Mouse (Mus musculus) midbrain, embryonic 14.5 days (tissue): Measurements from ENCODE around the gene Efcab1. TPM values are rescaled to one million over a fixed set of nuclear protein-coding genes. Genes with fewer than 3 reads are reported as not detected.
"Not testable (repeated sequence)": the region's sequence is repeated elsewhere in the genome, so short reads cannot be mapped to it uniquely, and the experiment has no call there.

Source experiments
- ATAC-seq: fragments of 200-750 bp; cut with Nextera tagmentation; 2 replicates; pipeline ENCODE4 v1.8.0; 2017; ENCODE audit warnings: moderate number of reproducible peaks, moderate library complexity; ENCODE audit not compliant: low FRiP score, low TSS enrichment
- DNase-seq: peaks from one replicate; pipeline ENCODE4 v3.0.0-alpha.2; 2015
- H3K27ac ChIP-seq: fragments of 300-500 bp; sonication (generic); replicated peaks from 2 replicates; pipeline ENCODE4 v1.5.1; 2014; ENCODE audit warnings: mild to moderate bottlenecking, low read depth, low read length, moderate library complexity
- H3K27me3 ChIP-seq: fragments of 300-500 bp; sonication (generic); 2 replicates; pipeline ENCODE4 v1.6.1; 2014; ENCODE audit warnings: low read length, control low read depth, mixed read lengths; ENCODE audit not compliant: control insufficient read depth, insufficient read depth
- H3K36me3 ChIP-seq: fragments of 300-500 bp; sonication (generic); 2 replicates; pipeline ENCODE4 v1.6.1; 2014; ENCODE audit warnings: low read length, control low read depth; ENCODE audit not compliant: control insufficient read depth, insufficient read depth
- H3K4me1 ChIP-seq: fragments of 300-500 bp; sonication (generic); 2 replicates; pipeline ENCODE4 v1.6.1; 2014; ENCODE audit warnings: mild to moderate bottlenecking, antibody characterized with exemption, low read length, control low read depth; ENCODE audit not compliant: control insufficient read depth, insufficient read depth
- H3K4me2 ChIP-seq: fragments of 300-500 bp; sonication (generic); 2 replicates; pipeline ENCODE4 v1.6.1; 2014; ENCODE audit warnings: mild to moderate bottlenecking, low read length, moderate library complexity
- H3K4me3 ChIP-seq: fragments of 300-500 bp; sonication (generic); replicated peaks from 2 replicates; pipeline ENCODE4 v1.5.1; 2014; ENCODE audit warnings: low read depth, low read length
- H3K9ac ChIP-seq: fragments of 300-500 bp; sonication (generic); replicated peaks from 2 replicates; pipeline ENCODE4 v1.6.1; 2014; ENCODE audit warnings: mild to moderate bottlenecking, low read length, moderate library complexity
- H3K9me3 ChIP-seq: fragments of 300-500 bp; sonication (generic); 2 replicates; pipeline ENCODE4 v1.6.1; 2016; ENCODE audit warnings: low read length, control low read depth, mixed read lengths; ENCODE audit not compliant: control insufficient read depth
- WGBS: fragments of 180-500 bp; shearing (Covaris S2); extraction: QIAGEN DNeasy Blood & Tissue Kit; methylation state at CpG from one replicate; pipeline ENCODE4 v1.1.7; 2014; 5-methylcytosine and 5-hydroxymethylcytosine counted together
- polyA plus RNA-seq: library from polyadenylated mRNA; unstranded; fragments of >200 nt; fragmentation: Nextera tagmentation; extraction: Ambion mirVana; gene quantifications from 2 replicates; pipeline ENCODE4 v1.2.1, GENCODE M21; 2014

Efcab1 gene
- polyA plus RNA-seq: 15.8 and 16.4 TPM in 2 replicates

DNA sequence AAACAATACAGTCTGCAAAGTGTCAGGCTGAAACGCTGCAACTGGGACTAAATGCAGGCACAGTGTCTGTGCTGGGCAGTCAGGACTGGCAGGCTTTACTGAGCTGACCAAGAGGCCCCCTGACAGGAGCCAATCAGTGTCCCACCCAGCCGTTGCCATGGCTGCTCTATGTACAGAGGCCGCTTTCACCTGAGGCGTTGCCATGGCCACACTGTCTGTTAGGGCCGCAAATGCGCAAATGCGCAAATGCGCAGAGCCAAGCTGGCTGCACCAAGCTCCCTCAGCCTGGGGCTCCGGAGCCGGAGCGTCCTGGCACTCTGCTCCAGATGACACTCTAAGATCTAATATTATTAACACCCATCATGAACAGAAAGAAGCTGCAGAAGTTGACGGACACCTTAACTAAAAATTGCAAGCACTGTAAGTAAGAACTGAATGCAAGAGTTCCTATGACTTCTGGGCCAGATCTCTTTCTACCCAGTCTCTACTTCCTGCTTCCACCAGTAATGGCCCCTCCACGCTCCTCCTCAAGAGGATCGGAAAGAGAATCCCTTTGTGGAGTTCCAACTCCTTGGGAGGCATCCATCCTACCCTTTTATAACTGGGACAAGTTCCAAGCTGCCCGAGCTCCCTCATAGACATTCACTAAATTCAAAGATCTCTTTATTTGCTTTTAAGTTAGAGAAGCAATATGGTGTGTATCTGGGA is at the start of gene Efcab1:
Efcab1 (plus strand) TSS at position 214 of the 708 bp plus-strand sequence.
- WGBS: 6% methylated on average over 15 of the region's 15 CpGs
- H3K36me3 ChIP-seq: no peaks in the 10 kb centered on the region
- peak within 1 kb of the TSS; percentile 50 for H3K9ac ChIP-seq
- H3K27me3 ChIP-seq: no peaks in the 10 kb centered on the region
- H3K4me2 ChIP-seq: peak within 1 kb of the TSS; percentile 50
- H3K9me3 ChIP-seq: no peaks in the 10 kb centered on the region
- H3K4me3 ChIP-seq: peak within 1 kb of the TSS; percentile 33
- peak within 1 kb of the TSS; percentile 71 for H3K27ac ChIP-seq
- peak; percentile 98 for ATAC-seq
- H3K4me1 ChIP-seq: peaks cover 8% of the 10 kb centered on the region; the same call in 1 of the 2 replicates
- peak; percentile 88 for DNase-seq

DNA sequence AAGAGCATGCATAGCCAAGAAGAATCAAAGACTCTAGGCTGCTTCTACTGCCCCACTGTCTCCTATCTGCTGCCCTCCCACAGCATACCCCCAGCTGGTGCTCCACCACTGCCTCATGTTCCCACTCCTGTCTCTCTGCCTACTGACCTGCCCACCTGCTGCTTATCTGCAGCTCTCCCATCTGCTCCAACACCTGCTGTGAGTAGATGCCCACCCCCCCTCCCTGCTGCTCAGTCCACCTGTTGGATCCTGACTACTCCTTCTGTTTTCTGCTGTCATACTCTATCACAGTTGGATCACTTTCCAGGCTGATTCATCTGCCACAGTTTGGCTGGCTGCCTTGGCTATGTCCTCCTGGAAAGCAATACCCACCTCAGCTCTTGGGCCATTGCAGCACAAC is 47.0 kb upstream of the Efcab1 start:
- H3K36me3 ChIP-seq: no peaks in the 10 kb centered on the region
- no peak overlapping the region for H3K27ac ChIP-seq
- no peaks in the 10 kb centered on the region for H3K27me3 ChIP-seq
- DNase-seq: no peak
- H3K9me3 ChIP-seq: no peaks in the 10 kb centered on the region
- no peak overlapping the region for H3K9ac ChIP-seq
- no peak overlapping the region for H3K4me3 ChIP-seq
- H3K4me2 ChIP-seq: no peak overlapping the region
- H3K4me1 ChIP-seq: no peaks in the 10 kb centered on the region
- ATAC-seq: no peak

- no peaks in the 10 kb centered on the region for H3K36me3 ChIP-seq
- H3K9me3 ChIP-seq: no peaks in the 10 kb centered on the region
- H3K4me3 ChIP-seq: no peak overlapping the region
- no peaks in the 10 kb centered on the region for H3K4me1 ChIP-seq
- no peak overlapping the region for H3K27ac ChIP-seq
- ATAC-seq: no peak
- no peak for DNase-seq
- H3K27me3 ChIP-seq: no peaks in the 10 kb centered on the region
- 91% methylated on average over 2 of the region's 2 CpGs for WGBS
- H3K4me2 ChIP-seq: no peak overlapping the region
- no peak overlapping the region for H3K9ac ChIP-seq
These were observed 21.5 kb upstream of the Efcab1 start for GRCm38 (mm10) chr16:14884916-14885315.

DNA sequence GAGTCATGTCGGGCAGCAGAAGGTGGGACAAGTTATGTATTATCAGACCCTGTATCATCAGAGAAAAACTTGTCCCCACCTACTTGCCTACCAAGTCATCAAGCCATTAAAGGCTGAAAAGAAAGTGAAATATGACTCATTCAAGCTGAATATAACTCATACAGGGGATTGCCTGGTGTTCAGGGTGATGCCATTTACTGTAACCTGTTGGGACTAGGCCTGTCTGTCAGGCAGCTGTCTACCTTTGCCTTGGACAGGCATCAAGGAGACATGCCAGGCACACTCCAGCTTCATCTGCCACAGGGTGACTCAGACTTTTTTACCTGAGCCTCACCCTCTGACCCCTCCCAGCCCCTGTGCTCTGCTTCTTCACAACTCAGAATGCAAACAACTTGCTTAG is 21.0 kb upstream of the Efcab1 start:
- DNase-seq (no peak), ATAC-seq (no peak)
- Histone ChIP-seq H3K27me3 (no peaks in the 10 kb centered on the region), H3K4me1 (no peaks in the 10 kb centered on the region), H3K9ac (no peak overlapping the region), H3K4me3 (no peak overlapping the region), H3K27ac (no peak overlapping the region), H3K36me3 (no peaks in the 10 kb centered on the region), H3K9me3 (no peaks in the 10 kb centered on the region), H3K4me2 (no peak overlapping the region)
- 76% methylated on average over 1 of the region's 1 CpGs for WGBS

GRCm38 (mm10) chr16:14892492-14892891 is 13.9 kb upstream of the Efcab1 start:
- Histone ChIP-seq H3K9me3 (no peaks in the 10 kb centered on the region), H3K4me1 (no peaks in the 10 kb centered on the region), H3K4me3 (no peak overlapping the region), H3K36me3 (no peaks in the 10 kb centered on the region), H3K9ac (no peak overlapping the region), H3K4me2 (no peak overlapping the region), H3K27me3 (no peaks in the 10 kb centered on the region), H3K27ac (no peak overlapping the region)
- ATAC-seq: no peak
- 40% methylated on average over 3 of the region's 3 CpGs for WGBS
- no peak for DNase-seq

DNA sequence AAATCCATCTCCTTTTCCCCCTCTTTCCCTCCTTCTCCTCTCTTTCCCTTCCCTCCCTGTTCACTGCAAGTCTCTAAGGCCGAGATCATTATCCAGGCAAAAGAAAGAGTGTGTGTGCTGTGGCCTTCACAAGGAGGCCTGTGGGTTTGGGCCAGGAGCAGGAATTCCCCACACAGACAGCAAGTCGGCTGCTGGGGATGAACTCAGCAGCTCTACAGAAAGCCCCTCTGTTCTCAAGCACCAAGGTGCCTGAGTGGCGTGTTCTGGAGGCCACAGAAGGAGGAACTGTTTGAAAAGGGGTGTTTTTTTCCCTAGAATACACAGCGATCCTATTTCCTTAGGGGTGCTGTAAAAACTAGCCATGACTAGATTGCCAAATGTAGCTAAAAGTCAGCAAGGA is 12.5 kb upstream of the Efcab1 start:
- Histone ChIP-seq H3K4me1 (no peaks in the 10 kb centered on the region), H3K27me3 (no peaks in the 10 kb centered on the region), H3K36me3 (no peaks in the 10 kb centered on the region), H3K4me3 (no peak overlapping the region), H3K4me2 (no peak overlapping the region), H3K9ac (no peak overlapping the region), H3K9me3 (no peaks in the 10 kb centered on the region), H3K27ac (no peak overlapping the region)
- DNase-seq: no peak
- WGBS: 78% methylated on average over 4 of the region's 4 CpGs
- ATAC-seq: no peak

DNA sequence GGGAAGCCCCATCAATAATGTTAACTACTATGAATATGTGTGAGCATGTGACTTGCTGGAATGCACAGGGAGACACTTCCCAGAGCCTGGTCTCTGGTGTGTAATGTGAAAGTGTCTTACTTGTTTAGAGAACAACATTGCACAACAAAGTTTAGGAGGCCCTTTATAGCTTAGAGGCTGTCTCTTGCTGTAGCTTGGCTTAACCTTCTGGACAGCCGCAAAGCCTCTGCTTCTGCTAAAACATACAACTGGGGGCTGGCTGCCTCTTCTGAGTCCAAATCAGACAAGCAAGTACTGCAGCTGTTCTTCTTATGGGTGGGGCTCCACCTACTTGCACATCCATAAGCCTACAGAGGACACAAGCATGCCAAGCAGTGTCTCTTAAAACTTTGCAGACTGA is 11.7 kb upstream of the Efcab1 start:
- DNase-seq: no peak

DNA sequence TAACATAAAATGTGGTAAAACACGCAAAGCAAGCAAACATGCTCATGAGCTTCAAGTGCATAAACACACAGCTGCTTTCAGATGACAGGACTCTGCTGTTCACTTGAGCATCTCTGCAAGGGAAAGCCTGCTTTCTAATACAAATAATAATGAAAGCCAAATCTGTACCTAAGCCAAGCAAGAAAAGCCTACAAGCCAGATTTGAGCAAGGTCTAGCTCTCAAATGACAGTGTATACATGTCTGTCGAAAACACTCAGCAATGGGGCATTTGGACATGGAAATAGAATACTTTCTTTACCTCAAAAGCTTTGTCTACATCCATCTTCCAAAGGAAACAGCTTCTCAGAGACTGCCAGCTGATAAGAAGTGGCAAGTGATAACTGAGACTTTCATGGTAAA is 10.9 kb upstream of the Efcab1 start:
- Histone ChIP-seq H3K36me3 (no peaks in the 10 kb centered on the region), H3K9ac (no peak overlapping the region), H3K27me3 (no peaks in the 10 kb centered on the region), H3K4me1 (no peaks in the 10 kb centered on the region), H3K4me2 (no peak overlapping the region), H3K4me3 (no peak overlapping the region), H3K27ac (no peak overlapping the region), H3K9me3 (no peaks in the 10 kb centered on the region)
- DNase-seq (no peak), ATAC-seq (no peak)
- WGBS: 87% methylated on average over 2 of the region's 2 CpGs

More for the DNA sequence above, 11.7 kb upstream of the Efcab1 start:
- WGBS: 92% methylated on average over 1 of the region's 1 CpGs
- H3K4me1 ChIP-seq: no peaks in the 10 kb centered on the region
- ATAC-seq: no peak
- H3K4me3 ChIP-seq: no peak overlapping the region
- H3K9me3 ChIP-seq: no peaks in the 10 kb centered on the region
- H3K27ac ChIP-seq: no peak overlapping the region
- no peaks in the 10 kb centered on the region for H3K27me3 ChIP-seq
- no peak overlapping the region for H3K4me2 ChIP-seq
- H3K36me3 ChIP-seq: no peaks in the 10 kb centered on the region
- H3K9ac ChIP-seq: no peak overlapping the region

DNA sequence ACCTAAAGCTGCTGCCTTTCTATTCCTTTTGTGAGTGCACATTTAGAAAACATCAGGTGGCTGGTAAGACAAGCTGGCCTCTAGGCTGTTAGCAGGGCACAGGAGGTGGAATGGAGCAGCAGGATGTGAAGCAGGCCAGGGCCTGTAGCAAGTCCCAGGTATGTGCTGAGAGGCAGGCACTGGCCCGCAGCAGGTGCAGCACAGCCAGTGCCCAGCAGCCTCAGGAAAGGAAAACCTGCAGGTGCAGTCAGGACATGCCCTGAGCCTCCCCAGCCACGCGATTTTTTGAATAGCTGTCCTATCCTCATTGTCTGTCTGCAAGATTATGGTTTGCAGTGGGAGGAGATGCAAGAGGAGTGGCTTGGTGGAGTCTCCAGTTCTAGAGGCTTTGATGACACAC is 24.3 kb downstream of the Efcab1 start:
- H3K9me3 ChIP-seq, H3K27me3 ChIP-seq: not testable (repeated sequence)

More for the DNA sequence above, 24.3 kb downstream of the Efcab1 start:
- H3K4me1 ChIP-seq, ATAC-seq, H3K4me3 ChIP-seq, H3K4me2 ChIP-seq, H3K36me3 ChIP-seq, H3K27ac ChIP-seq, DNase-seq, H3K9ac ChIP-seq: not testable (repeated sequence)
- 54% methylated on average over 3 of the region's 3 CpGs for WGBS
